Mouse (Mus musculus): ENCODE results near the gene Kdm7a. TPM values are rescaled to one million over a fixed set of nuclear protein-coding genes. Genes with fewer than 3 reads are reported as not detected.

The Kdm7a gene
- total RNA-seq, 2 experiments from 2014 or later: 13.4 to 14.6 TPM

DNA sequence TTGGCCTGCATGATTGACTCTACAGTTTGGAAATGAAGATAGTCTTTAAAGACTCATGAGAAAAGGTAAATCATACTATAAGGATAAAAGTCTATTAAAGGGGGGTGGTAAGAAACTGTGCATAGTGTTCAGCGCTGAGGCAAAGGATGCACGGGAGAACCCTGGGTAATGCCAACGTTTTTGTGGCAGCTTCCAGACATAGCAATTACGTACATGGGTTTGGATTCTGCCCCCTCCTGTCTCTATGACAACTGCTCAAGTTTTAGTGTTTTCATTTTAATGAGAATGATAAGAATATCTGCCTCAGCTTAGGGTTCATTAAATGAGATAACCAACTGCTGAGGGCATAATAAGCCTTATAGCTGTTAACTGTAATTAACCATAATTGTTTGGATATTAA is 3.1 kb upstream of the Kdm7a start:
- no peak for DNase-seq (ENCODE audit: low spot score in 2 of 2)

DNA sequence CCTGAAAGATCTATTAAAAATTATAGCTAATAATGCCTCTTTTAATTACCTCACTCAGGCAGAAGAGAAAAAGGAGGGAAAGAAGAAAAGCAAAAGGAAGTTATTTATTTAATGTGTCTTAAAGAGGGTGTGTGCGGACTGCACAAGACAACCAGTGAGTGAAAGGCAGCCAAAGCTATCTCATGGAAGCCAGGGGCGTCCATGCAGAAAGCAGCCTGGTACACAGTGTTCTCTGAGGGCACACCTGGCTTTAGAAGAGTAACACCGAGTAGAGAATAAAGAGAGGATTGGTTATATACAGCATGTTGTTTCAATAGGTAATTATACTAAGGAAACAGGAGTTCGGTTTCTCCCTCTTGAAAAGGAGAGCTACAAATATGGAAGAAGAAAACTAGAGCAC is 1.6 kb upstream of the Kdm7a start:
- DNase-seq (ENCODE audit: low spot score in 2 of 2): no peak

DNA sequence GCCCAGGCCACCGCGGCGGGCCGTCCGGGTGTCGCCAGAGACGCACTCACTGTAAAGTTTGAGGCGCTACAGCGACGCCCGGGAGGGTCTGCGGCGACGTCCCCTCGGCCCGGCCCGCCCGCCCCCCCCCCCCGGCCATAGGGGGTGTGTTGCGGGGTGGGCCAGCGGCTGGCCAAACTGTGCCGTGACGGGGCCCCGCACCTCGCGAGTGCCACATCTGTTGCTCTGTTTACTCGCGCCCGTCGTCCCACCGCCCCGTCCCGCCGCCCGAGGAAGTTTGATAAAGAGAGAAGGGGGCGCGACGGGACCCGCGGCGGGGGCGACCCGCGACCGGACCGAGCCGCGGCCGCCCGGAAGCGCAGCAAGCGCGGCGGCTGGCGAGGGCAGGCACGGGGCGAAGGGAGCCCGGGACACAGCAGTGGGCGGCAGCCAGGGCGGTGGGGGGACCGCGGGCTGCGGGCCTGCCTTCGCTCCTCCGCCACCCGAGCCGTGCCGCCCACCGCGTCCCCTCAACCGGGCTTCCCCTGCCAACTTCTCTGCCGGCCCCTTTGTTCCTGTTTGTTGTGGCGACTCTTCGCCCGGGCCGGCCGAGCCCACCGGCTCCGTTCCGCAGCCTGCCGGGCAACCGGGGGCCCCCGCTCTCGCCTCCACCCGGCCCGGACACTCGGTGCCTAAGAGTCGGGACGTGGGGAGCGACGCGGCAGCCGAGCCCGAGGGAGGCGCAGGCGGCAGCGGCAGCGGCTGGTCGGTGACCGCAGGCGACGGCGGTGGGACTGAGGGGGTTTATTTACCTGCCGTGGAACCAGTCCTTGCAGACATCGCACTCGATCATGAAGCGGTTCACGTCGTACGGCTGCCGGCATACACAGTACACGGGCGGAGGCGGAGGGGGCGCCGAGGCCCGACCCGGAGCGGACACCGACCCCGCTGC is 674 bp downstream of the Kdm7a start:
- DNase-seq (ENCODE audit: low spot score in 2 of 2): peak; percentile 38 to 48

GRCm38 (mm10) chr6:39205064-39205649 is 1.4 kb downstream of the Kdm7a start:
- DNase-seq (ENCODE audit: low spot score in 2 of 2): peak; percentile 42 to 67

DNA sequence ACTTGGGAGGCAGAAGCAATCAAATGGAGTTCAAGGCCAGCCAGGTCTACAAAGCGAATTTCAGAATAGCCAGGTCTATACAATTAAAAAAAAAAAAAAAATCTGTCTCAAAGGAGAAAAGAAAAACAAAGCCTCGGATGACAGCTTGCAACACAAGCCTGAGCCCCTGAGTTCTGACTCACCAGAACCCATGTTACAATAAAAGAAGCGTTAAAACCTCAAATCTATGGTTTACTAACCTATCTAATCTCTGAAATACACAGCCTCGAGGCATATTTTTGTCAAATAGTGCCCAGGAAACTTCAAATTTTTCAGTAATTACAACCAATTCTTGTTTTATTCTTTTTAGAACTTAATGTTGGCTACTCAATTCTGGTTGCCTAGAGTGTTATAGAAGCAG is 2.1 kb downstream of the Kdm7a start:
- no peak for DNase-seq (ENCODE audit: low spot score in 2 of 2)

GRCm38 (mm10) chr6:39203236-39203635 is 3.4 kb downstream of the Kdm7a start:
- DNase-seq (ENCODE audit: low spot score in 2 of 2): no peak

DNA sequence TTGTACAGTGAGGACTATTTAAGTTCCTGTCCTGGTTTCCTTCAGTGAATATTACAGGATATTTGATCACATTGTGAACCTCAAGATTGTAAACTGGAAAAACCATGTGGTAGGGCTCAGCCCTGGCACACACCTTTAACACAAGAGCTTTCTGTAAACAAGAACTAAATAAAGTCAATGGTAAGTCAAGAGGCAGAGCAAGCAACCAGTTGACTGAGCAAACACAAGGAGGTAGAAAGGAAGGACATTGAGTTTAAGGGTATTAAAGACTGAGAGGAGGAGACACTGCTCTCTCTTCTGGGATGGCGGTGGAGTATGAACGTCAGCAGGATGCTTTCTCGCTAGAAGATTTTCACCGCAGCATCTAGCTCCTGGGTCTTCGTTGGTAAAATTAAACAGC is 13.6 kb downstream of the Kdm7a start:
- DNase-seq (ENCODE audit: low spot score in 2 of 2): no peak

DNA sequence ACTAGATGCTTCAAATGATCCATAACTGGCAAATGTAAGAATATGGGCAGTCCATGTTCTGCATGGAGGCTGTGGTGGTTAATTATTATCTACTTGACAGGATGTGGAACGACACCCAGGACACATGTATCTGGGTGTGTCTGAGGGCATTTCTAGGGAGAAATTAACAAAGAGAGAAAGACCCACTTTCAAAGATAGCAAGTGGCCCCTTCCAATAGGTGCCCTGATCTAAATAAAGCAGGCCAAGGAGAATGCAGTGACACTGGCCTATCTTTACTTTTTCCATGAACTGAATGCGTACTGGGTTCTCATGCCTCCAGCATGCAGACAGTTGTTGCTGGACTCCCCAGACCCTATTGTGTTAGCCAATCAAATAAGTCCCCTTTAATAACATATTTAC is 15.1 kb downstream of the Kdm7a start:
- no peak for DNase-seq (ENCODE audit: low spot score in 2 of 2)

DNA sequence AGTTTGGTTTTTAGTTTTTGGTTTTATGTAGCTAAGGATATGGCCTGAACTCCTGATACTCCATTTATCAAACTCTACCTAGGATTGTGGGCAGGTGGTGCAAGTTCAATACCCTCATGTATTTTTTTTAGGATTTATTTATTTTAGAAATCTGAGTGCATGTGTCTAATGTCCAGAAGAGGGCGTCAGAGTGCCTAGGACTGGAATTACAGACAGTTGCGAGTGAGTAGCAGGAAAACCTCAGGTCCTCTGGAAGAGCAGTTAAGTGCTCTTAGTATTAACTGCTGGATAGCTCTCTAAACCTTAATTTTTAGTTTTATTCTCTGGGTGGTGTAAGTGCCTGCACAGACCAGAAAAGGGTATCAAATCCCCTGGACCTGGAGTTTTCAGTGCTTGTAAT is 19.4 kb downstream of the Kdm7a start:
- DNase-seq (ENCODE audit: low spot score in 2 of 2): no peak

DNA sequence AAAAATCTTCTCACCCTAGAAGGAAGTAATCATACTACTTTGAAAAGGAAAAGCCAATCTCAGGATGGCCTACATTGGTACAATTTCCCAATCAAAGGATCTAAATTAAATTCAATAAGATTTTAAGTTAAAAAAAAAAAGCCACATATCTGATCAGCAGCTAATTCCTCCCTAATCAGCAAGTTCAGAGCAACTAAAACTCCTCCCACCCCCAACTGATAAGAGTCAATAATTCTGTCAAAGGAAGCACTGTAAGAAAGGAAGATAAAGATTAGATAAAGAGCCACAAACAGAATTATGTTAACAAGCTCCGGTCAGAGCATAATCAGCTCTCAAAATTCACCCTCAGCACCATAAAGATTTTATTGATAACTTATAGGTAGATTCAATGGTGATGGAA is 37.5 kb downstream of the Kdm7a start:
- no peak for DNase-seq (ENCODE audit: low spot score in 2 of 2)

- no peak for DNase-seq (ENCODE audit: low spot score in 2 of 2)
Measured at GRCm38 (mm10) chr6:39164891-39165290, 41.7 kb downstream of the Kdm7a start.

DNA sequence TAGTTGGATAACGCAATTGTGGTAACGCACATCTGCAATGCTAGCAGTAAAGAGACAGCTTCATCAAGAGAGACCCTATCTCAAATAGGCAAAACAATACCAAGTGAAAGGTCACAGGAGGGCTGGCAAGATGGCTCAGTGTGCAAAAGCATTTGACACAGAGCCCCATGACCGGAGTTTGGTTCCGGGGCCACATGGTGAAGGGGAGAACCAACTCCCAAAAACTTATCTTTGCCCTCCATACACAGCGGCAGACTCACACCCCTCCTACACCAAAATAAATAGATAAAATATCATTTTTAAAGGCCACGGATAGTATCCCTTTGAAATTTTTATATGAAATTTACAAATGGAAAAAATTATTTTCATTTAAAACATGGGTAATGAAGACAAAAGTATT is 44.6 kb downstream of the Kdm7a start:
- no peak for DNase-seq (ENCODE audit: low spot score in 2 of 2)

DNA sequence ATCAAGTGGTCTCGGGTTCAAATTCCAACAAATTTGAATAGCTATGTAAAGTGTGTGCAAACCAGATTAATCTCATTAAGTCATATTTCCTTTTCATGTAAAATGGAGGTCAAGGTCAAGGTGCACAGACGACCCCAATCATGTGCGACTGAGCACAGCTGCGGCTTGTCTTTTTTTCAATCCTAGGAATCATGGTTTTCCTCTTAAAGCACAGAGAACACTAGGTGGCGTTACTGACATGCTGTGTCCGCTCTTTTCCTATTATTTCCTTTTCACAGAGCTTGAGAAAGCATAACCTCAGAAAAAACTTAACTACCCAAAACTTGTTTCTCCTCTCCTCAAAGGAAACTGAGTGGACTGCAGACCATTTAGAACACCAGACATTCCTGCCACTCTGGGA is 60.5 kb downstream of the Kdm7a start:
- DNase-seq (ENCODE audit: low spot score in 2 of 2): no peak

DNA sequence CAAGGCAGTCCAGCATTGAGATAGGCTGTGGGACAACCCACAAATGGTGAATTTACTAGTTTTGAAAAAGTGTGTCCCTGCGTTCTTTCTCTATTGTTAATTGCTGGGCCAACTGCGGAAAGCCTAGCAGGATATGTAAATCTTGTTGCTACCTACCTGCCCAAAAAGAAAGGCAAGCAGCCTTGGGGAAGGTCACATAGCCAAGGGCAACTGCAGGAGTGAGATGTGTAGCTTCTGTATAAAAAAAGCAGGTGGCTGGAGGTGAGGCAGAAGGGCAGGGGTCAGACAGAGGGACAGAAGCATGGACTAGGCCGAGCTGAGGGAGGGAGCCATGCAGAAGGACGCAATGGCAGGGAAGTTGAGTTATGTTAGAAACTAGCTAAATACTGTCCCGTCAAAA is 74.0 kb downstream of the Kdm7a start:
- DNase-seq (ENCODE audit: low spot score in 2 of 2): no peak

- DNase-seq (ENCODE audit: low spot score in 2 of 2): no peak
Measured at GRCm38 (mm10) chr6:39131480-39131879, 75.1 kb downstream of the Kdm7a start.

- DNase-seq (ENCODE audit: low spot score in 2 of 2): no peak
Measured at GRCm38 (mm10) chr6:39124719-39125118, 81.9 kb downstream of the Kdm7a start.

DNA sequence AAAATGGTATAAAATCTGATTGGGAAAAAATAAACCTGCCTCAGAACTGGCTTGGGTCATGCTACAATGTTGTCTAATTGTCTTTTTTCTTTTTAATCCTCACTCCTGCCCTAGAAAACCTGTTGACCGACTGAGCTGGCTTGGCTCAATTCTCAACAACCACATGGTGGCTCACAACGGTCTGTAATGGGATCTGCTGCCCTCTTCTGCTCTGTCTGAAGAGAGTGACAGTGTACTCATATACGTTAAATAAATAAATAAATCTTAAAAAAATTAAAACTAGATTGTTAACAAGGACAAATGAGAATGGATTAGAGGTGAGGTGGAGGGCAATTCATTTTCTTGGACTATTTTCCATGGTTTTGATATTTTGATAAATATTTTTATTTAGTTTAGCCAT is 85.9 kb downstream of the Kdm7a start:
- DNase-seq (ENCODE audit: low spot score in 2 of 2): no peak

DNA sequence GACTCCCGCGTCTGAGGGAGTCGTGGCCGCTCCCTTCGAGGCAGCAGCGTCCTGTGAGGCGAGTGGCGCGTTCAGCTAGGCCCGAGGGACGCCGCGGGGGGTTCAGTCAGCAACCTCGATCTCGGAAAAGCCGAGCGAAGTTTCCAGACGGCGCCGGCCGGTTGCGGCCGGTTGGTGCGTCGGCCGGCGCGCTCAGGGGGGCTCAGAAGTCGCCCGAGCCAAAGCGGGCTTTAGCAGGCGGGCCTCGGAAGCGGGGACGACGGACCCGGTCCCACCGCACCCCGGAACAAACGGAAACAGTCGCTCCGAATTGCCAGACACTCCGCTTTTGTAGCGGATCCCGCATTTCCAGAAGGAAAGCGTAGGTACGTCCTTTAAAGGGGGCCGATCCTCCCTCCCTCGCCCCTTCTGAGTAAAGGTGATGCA is 88.1 kb downstream of the Kdm7a start:
- DNase-seq (ENCODE audit: low spot score in 2 of 2): peak; percentile 56 to 62

DNA sequence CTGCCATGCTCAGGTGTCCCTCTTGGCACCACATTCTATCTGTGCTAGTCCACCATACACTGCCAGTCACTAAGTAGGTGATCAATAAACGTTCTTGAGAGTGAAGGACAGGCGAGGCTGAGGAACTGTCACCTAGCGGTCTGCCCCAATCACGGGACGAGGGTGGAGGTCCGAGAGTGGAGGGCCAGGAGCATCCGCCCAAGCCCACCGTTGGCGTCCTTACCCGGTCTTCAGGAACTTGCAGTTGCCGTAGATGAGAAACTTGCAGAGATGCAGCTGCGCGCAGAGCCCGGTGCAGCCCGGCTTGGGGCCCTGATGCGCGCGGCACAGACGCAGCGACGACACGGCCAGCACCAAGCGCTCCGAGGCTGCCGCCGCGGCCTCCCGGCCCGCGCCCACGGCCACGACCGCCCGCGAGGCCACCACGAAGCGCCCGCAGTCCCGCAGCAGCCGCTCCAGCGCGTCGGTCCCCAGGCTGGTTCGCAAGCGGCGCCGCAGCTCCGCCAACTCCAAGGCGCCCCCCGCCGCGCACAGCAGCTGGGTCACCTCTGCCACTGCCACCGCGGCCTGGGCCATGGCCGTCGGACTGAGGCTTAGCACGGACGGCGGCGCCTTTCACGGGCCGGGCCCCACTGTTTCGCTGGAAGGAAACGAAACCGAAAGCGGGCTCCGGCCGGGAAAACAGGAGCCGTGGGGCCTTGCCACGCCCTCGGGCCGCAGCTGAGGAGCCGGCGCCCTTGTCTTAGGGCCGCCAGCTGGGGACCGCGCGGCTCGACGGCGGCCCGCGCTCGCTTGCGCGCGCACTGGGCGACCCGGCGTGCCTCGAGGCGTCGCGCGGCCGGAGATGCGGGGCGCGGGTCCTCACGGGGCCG is 88.8 kb downstream of the Kdm7a start, which contains the start of gene Parp12:
TSS of gene Parp12 (minus strand) at position 766 of the 872 bp plus-strand sequence.
- DNase-seq (ENCODE audit: low spot score in 2 of 2): peak; percentile 65 to 85

DNA sequence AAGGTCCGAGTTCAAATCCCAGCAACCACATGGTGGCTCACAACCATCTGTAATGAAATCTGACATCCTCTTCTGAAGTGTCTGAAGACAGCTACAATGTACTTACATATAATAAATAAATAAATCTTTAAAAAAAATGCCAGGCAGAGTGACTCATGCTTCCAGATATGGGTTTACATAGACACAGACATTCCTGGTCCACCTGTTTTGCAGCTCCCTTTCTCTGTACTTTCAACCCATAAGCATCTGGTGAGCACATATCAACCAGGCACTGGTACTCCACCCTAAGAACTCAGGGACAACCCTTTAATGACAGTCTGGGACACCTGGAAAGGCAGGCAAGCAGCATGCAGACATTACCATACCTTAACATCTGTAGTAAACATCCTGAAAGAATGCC is 91.2 kb downstream of the Kdm7a start:
- DNase-seq (ENCODE audit: low spot score in 2 of 2): no peak

- no peak for DNase-seq (ENCODE audit: low spot score in 2 of 2)
Measured at GRCm38 (mm10) chr6:39113141-39113540, 93.4 kb downstream of the Kdm7a start.

DNA sequence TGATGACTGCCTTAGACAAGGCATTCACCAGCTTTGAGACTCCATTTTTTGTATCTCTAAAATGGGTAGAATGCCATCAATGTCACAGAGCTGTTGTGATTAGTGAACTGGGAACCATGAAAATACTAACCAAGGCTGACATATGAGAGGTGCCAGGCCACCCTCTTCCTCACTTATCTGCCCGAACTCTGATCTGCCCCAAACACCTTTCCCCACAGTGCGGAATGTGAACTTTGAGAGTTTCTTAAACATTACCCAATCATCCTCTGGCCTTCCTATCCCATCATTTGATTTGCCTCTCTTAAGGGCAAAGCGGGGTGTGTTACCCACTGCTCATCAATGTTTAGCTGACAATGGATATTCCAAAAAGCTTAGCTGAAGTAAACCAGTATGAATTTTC is 93.9 kb downstream of the Kdm7a start:
- no peak for DNase-seq (ENCODE audit: low spot score in 2 of 2)

Measured in gastrocnemius, postnatal 4 days (tissue).